Mouse (Mus musculus) olfactory bulb, adult 2 months (tissue): ENCODE results near the gene Mtx1.

Experiments
- CTCF ChIP-seq: fragments of 200-500 bp; IDR thresholded peaks from 2 replicates; pipeline ENCODE4 v1.5.1; 2012; ENCODE audit warnings: low read depth, mild to moderate bottlenecking, low read length, moderate library complexity; ENCODE audit not compliant: insufficient read depth
- POLR2A ChIP-seq: fragments of 200-500 bp; IDR thresholded peaks from 2 replicates; pipeline ENCODE4 v1.6.1; 2012; ENCODE audit warnings: mild to moderate bottlenecking, low read depth, low read length, moderate library complexity; ENCODE audit not compliant: insufficient read depth

DNA sequence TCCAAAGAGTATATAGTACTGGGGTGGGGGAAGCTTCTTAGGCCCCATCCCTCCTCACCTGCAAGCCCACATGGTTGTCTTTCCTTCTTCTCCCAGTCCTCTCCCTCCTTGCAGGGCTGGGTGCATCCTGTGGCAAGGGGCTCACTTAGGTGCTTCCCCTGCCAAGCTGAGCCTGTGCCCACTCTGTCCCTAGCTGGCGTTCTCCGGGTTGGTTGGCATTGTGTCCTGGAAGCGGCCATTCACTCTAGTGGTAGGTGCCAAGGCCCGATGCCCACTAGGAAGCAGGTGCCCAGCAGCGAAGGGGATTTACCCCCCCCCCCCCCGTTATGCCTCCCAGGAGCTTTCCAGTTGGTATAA is 43.0 kb downstream of the Mtx1 start:
- TF ChIP-seq CTCF (no peak), POLR2A (no peak)
